Mouse (Mus musculus) heart, adult 18-20 months (tissue): ENCODE measurements around the gene Cdip1. TPM values are rescaled to one million over a fixed set of nuclear protein-coding genes. Genes with fewer than 3 reads are reported as not detected.

ENCODE experiments used
- DNase-seq, 2 experiments: peaks; one replicate each; pipeline ENCODE4 v3.0.0; 2021 to 2022; ENCODE audit warnings: mixed read lengths in 1 of 2
- total RNA-seq, 2 experiments: library from RNA; stranded (reverse); gene quantifications; 2 replicates each; pipeline ENCODE4 v1.2.3; 2021

Cdip1 gene
- total RNA-seq, 2 experiments from 2014 or later: 60.1 to 68.1 TPM

DNA sequence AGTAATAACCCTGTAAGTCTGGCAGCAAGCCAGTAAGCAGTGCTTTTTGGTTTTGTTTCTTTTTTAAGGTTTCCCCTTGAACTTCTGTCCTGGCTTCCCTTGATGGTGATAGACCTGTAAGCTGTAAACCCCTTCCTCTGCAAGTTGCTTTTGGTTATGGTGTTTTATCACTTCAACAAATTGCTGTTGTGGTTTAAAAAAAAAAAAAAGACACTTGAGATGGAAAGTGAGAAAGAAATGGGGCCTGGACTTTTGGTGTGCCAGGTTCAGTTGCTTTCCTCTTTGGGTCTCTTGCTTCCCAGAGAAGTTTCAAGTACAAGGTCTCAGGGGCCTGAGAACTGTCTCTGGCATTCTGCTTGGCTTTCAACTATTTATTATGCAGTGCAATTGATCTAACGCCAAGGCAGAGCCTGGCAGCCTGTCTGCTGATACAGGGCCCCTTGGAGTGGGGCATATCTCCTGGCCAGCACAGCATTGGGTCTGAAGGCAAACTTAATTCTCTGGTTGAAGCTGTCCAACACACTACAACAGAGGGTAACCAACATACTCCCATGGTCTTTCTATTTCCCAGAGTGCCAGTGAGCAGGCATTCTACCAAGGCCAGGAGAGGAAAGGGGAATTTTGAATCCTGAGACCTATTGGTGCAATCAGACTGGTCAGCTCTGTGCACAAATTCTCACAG is 16.7 kb downstream of the Cdip1 start:
- peak; percentile 54 to 56 for DNase-seq

DNA sequence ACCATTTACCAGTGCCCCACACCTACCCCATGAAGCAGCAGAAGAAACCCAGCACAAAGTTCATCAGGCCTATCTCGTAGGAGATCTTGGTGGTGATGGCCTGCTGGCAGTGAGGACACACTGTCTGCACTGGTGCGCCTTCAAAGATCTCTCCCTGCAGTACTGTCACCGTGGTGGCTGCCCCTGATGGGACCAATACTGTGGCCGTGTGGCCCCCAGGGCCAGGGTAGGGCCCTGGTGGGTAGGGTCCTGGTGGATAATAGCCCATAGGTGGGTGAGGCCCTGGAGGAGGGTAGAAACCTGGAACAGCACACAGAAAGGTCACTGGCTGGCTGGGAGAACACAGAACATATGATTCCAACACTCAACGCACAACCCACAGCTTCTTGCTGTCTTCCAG is 21.4 kb downstream of the Cdip1 start:
- DNase-seq: no peak

DNA sequence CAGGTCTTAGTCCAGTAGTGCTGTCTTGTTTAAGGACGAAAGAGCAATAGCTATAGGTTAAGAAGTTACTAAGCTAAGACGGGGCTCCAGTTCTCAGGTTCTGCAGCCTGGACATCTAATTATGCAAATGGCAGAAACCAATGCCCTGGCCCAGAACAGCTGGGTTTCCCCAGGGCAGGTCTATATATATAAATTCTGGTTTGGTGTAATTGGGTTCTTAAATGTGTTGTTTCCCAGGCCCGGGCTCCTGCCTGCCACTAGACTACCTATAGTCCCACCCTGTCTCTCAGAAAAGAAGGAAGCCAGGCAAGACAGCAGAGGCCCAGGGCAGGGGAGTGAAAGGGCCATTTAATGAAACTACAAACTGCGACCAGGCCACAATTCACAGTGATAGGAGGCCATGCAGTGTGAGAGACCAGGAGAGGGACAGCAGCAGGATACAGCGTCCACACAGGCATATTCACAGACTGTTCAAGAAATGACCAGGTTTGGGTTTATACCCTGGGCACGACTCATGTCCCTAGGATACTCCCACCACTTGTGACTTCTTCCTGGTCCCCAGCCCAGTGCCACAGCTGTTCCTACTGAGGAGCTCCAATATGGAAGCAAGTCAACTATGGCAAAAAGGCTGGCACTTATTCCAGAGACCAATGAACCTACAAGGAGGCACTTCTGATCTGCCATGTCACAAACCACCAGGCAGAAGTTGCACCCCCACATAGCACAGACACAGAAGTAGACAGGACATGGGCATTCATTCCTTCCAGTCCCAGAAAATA is 22.9 kb downstream of the Cdip1 start:
- DNase-seq: no peak

DNA sequence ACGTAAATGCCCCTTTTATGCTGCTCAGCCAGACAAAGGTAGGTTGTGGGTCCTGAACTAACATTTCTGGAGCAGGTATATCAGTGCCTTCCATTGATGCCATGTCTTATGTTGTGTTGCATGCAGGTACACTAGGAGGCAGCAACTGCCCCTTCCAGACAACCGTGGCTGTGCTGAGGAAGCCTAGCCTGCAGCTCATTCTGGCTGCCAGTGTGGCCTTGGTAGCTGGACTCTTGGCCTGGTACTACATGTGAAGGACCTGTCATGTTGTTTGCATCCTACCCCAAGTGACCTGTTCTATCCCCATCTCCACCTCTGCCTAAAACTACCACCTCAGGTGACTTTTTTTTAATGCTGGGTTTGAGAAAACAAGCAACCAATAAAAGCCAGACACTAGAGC is 24.2 kb downstream of the Cdip1 start:
- no peak for DNase-seq

DNA sequence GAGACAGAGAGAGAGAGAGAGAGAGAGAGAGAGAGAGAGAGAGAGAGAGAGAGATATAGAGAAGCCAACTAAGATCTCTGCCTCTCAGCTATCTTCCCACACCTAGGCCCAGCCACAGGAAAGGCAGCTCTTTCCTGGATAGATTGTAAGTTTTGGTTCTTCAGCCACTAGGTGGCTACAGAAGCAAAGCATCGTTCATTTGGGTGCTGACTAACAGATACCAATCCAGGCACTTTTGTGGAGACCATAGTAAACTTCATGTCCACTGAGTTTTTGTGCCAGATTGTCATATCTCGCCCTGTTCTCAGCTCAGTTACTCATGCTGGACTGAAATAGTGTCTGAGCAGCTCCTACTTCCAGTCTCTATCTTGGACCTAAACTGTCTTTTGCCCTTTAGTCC is 26.8 kb downstream of the Cdip1 start:
- DNase-seq: peak; percentile 37 to 46

DNA sequence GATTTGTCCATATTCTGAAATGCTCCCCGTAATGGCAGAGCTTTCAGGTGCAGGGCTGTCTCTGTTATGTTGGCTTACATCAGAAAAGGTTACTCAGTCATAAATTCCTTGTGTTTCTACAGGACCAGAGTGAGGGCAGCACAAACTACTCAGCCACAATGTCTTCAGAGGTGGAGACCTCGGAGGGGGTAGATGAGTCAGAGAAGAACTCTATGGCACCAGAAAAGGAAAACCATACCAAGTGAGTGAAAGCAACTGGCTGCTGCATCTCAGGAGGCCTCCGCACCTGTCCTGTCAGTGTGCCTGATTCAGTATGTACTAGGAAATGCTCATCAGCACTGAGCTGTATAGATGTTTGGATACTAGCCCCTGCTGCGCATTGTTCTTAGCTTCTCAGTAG is 27.7 kb downstream of the Cdip1 start:
- no peak for DNase-seq

DNA sequence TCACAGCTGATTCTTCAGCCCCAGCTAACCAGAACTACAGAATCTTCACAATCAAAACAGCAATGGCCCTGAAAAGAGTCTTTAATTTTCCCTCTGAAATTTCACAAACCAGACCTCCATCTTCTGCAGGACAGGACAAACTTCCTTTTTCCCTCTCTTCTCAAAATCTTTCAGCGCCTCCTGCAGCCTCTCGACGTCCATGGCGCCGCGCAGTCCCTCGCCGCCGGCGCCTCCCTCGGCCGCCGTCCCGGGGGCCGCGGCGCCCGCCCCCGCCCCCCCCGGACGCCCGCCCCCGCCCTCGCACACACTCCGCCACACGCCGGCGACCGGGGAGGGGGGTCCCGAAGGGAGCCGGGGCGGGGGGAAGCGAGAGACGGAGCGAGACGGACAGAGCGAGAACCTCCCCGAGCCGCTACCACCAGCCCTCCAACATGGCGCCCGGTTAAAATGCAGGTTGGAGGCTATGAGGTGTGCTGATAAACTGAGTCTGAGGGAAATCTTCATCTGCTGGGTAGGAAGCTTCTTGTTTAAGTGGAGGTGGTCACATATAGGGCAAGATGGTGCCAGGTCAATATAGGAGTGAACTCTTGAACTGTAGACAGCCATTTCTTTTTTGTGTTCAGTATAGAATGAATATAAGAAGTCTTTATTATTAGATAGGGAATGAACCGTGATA is 33.3 kb downstream of the Cdip1 start:
- peak; percentile 17 to 30 for DNase-seq

DNA sequence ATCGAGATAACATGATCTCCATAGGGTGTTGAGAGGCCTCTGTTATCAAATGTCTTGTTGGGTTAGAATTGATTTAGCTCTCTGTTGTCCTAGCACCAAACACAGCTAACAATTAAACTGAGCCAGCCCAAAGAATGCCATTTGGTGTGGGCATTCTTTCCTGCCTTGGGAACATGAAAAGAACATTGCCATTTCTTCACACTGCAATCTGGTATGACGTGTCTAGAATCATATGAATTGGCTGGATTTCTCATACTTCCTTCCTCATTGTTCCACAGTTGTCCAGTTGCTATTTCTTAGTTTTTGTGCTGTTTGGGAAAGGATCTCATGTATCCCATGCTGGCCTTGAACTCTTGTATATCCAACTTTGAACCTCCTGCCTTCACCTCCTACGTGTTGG is 36.0 kb downstream of the Cdip1 start:
- peak in 1 of 2 experiments; percentile 9 for DNase-seq

DNA sequence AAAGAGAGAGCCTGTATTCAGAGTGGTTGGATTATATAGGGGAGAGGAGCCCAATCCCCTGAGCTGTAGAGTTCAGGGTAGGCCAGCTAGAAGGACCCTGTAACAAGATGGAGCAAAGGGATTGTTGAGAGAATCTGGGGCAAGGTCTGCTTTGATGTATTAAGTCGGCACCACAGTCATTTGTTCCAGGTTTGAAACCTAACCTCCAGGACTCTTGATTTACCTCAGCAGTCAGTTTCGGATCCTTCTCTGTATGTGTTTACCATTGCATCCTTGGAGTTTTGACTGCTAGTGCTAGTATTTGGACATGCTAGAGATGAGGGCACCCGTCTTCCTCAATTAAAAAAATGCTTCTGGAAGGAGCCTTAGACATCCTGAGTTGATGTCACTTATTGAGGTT is 37.9 kb downstream of the Cdip1 start:
- no peak for DNase-seq

DNA sequence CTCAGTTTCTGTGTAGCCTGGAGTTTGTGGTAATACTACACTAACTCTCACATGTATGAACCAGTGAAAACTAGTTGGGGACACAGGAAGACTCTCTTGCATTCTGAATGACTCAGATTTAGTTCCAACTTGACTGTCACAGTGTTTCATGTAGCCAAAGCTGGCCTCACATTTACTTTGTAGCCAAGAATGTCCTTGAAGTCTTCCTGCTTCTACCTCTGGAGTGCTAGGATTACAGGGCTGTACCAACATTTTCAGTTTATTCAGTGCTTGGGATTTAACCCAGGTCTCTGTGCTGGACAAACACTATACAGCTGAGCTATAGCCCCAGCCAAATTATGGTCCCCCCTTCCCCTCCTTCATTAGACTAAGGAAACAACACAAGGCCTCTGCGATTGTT is 47.9 kb downstream of the Cdip1 start:
- no peak for DNase-seq

DNA sequence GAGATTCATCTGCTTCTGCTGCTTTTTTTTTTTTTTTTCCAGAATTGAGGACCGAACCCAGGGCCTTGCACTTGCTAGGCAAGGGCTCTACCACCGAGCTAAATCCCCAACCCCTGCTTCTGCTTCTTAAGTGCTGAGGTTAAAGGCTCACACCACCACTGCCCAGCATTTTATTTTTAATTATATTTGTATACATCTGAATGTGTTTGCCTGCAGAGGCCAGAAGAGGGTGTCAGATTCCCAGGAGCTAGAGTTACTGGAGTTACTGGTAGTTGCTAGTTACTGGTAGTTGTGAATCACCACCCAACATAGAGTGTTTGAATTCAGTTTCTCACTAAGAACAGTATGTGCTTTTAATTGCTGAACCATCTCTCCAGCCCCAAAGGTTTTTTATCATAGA is 50.1 kb downstream of the Cdip1 start:
- no peak for DNase-seq

DNA sequence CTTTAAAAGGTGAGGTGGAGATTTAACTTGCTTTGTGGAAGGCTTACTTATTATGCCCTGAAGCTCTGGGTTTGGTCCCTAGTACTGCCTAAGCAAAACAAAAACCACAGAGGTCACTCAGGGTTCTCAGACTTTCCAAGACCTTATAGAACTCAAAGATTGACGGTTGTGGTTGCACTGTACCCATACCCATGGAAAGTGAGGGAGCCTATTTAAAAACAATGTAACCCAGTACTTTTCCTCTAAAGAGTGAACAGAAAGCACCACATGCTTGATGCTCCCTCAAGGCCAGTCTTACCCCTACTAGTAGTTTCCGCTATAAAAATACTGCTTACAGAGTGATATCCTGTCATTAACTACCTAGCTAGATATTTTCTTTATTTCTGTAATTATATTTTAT is 53.8 kb downstream of the Cdip1 start:
- DNase-seq: no peak

DNA sequence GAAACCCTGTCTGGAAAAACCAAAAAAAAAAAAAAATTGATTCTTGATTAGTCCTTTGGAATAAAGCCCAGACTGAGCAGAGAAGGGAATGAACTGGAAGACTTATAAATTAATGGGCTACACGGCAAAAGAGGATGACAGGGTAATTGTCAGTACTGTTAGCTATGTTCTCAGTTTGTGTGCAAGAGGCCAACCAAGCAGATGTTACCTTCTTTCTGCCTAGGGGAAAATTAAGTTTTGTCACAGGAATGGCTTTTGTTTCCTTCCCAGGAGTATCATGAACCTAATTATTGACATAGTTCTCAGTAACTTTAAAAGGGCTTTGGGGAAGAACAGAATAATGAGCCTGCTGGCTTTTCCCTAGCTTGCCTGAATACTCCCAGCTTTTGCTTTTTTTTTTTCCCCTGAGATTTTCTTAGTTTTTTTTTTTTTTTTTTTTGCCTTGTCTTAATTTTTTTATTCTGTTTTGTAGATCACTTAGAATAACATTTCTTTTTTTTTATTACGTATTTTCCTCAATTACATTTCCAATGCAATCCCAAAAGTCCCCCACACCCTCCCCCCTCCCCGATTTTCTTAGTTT is 59.2 kb downstream of the Cdip1 start:
- no peak for DNase-seq

DNA sequence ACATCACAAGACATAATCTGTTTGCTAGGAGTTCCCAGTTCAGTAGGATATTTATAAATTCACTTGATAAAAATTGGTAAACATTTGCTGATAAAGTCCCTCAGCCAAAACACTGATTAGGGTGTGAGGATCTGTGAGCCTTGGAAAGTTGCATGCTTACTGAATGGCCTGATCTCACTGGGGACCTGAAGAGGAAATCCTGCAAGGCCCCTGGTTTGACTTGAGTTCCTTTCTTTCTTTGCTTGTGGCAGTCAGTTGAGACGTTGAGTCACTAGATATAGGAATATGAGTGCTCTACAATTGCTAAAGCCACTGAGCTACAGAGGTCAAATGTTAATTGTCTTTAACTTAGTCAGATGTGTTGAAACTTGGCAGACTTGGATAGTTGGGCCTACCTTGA is 62.1 kb downstream of the Cdip1 start:
- DNase-seq: peak; percentile 33 to 51

DNA sequence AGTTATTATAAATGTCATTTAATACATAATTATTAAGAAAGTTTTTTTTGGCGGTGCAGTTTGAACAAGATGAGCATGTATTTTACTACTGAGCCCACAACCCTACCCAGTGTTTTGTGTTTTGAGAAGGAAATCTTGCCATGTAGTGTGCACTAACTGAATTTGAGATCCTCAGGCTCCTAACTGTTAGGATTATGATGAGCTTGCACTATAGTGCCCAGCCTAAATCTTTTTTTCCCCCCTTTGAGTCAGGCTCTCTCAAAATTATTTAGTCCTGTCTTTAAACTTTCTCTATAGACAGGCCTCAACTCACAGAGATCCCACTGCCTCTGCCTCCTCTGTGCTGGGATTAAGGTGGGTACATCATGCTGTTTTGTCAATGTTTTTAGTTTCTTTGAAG is 62.6 kb downstream of the Cdip1 start:
- no peak for DNase-seq

DNA sequence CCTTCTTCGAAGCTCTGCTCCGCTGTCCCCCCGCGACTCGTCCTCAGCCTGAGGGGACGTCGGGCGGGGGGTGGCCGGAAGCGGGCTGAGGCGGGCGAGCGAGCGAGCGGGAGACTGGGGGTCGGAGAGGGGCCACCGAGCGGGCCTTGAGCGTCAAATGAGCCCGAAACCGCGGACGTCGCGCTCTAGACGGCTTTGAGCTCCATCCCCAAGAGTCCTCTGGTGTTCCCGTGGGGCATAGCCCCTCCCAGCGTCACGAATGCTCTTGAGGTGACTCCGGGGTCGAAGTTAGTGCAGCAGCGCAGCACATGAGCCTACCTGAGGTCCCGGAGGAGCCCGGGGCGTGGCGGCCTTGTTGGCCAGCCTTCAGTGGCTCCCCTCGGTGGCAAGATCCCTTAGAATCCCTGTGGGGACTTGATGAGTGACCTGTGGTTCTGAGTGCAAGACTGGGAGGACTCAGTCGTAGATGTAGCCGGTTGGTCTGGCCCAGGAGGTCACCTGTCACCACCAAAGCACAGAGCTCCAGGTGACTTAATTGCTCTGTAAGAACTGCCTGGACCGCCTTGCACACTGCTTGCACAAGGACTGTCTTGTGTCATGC is 63.5 kb downstream of the Cdip1 start:
- no peak for DNase-seq

DNA sequence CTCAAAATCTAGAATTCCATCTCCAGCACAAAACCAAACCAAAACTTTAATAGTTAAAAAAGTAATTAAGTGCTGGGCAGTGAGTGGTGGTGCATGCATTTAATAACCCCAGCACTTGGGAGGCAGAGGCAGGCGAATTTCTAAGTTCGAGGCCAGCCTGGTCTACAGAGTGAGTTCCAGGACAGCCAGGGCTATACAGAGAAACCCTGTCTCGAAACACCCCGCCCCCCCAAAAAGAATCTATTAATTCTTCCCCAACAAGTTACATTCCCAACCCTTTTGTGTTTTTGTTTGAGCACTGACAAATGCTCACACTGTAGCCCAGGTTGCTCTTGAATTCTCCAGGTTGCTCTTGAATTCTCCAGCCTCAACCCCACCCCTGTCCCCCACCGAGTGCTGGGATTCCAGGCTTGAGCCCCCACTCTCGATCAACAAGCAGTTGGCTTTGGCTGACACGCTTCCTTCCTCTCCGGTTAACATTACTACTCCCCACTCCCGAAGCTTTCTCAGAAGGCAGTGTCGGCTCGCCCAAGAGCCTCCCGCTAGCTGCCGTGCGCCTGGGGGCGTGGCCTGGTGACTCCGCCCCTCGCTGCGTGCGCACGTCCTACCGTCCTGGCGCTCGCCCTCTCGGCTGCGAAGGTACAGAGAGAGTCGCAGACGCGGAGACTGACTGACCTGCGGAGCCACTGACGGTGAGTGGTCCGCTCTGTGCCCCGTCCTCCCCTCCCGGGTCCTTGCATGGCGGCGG is 64.1 kb downstream of the Cdip1 start, which contains the start of gene Hmox2:
Hmox2 (plus strand) TSS at position 582 of the 748 bp plus-strand sequence.
- DNase-seq: peak; percentile 97

DNA sequence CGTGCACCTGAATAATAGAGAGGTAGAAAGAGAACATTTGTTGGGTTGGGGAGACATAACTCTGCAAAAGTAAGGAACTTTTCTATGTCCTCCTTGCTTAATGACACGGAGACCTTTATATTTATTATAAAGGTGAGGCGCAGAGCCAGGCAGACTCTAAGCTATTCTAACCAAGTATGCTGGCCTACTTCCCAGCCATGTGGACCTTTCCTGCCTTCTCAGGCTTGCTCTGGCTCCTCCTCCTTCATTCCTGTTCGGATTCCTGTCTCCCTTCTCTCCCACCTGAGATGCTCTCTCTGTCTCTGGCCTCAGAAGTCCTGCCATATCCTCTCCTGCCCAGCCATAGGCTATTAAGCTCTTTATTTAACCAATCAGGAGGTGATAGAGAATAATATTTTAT is 64.8 kb downstream of the Cdip1 start:
- peak in 1 of 2 experiments; percentile 22 for DNase-seq

DNA sequence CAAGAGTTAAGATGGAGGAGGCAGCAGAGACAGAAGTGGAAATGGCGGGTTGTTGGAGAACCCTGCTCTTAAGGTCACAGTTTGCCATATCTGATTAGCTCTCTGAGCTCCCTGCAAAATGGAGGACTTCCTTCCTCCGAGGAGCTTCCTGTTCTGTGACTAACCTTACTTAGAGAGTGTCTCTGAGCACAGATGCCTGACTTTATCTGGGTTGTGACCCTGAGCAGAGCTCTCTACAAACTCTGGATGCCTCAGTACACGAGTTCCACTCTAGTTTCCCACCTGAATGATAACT is 67.2 kb downstream of the Cdip1 start:
- peak in 1 of 2 experiments; percentile 28 for DNase-seq

DNA sequence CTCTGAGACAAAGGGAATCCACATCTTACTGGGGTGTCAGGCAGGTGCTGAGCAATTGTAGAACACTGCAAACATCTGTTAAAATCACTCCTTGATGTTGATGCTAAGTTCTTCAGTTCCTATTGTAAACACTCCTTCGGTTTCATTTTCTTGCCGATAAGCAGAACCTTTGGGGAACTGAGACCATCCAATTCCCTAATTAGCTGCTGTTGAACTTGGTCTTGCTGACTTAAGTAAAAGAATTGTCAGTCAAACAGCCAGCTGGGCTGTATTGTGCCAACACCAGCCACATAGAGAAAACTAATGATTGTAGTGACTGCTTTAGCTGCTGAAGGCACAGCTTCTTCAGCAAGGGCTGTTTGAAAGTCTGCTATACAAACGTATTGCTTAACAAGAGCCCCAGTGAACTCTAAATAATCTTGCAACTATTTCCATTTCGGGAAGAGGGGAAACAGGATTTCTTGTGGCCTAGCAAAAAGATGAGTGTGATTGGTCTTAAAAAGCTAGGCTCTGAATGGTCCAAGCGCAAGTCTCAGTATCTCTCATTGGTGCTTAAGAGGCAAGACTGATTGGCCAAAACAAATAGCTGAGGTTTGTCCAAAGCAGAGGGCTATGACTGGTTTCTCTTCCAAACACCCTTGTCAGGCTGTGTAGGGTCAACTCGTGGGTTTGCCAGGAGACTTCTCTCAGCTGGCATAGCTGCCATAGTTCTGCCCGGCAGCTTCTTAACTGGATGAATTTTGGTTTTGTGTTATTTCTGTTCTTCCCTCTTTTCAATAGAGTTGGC is 67.8 kb downstream of the Cdip1 start:
- peak; percentile 27 to 47 for DNase-seq
